Mouse (Mus musculus) right cerebral cortex, postnatal 4 days (tissue): ENCODE data around the gene P2ry13.

Experiments
- DNase-seq: peaks from one replicate; pipeline ENCODE4 v3.0.0-alpha.2; 2022

Gene P2ry13

GRCm38 (mm10) chr3:59194938-59195337 is 15.7 kb downstream of the P2ry13 start, which contains the start of gene Gpr87:
Gene Gpr87 (minus strand): TSS chr3:59195104.
- DNase-seq, result no peak

- DNase-seq, result no peak
These were observed 16.6 kb downstream of the P2ry13 start for GRCm38 (mm10) chr3:59194099-59194498.

GRCm38 (mm10) chr3:59191674-59192073 is 19.0 kb downstream of the P2ry13 start:
- no peak for DNase-seq

GRCm38 (mm10) chr3:59187336-59187735 is 23.3 kb downstream of the P2ry13 start:
- DNase-seq, result no peak

GRCm38 (mm10) chr3:59185662-59186061 is 25.0 kb downstream of the P2ry13 start:
- DNase-seq, result no peak

GRCm38 (mm10) chr3:59182129-59182528 is 28.6 kb downstream of the P2ry13 start:
- DNase-seq, result no peak

GRCm38 (mm10) chr3:59181134-59181533 is 29.5 kb downstream of the P2ry13 start:
- no peak for DNase-seq

GRCm38 (mm10) chr3:59176871-59177270 is 33.8 kb downstream of the P2ry13 start:
- DNase-seq, result no peak

GRCm38 (mm10) chr3:59175234-59175633 is 35.4 kb downstream of the P2ry13 start:
- DNase-seq, result peak; percentile 25

GRCm38 (mm10) chr3:59174426-59175154 is 36.1 kb downstream of the P2ry13 start:
- no peak for DNase-seq

- no peak for DNase-seq
These were observed 40.6 kb downstream of the P2ry13 start for GRCm38 (mm10) chr3:59169921-59170627.

GRCm38 (mm10) chr3:59169215-59169614 is 41.5 kb downstream of the P2ry13 start:
- DNase-seq, result no peak

GRCm38 (mm10) chr3:59168476-59168875 is 42.2 kb downstream of the P2ry13 start:
- no peak for DNase-seq

- no peak for DNase-seq
These were observed 43.1 kb downstream of the P2ry13 start for GRCm38 (mm10) chr3:59167417-59168054.

GRCm38 (mm10) chr3:59160465-59160864 is 50.2 kb downstream of the P2ry13 start:
- DNase-seq, result no peak
